Mouse (Mus musculus) urinary bladder, postnatal 4 days (tissue): ENCODE results near the gene Tmtc2.

Experiments used
- DNase-seq, 2 experiments: peaks; one replicate each; pipeline ENCODE4 v3.0.0; 2021 to 2022; ENCODE audit warnings: low spot score in 2 of 2

Tmtc2 gene

DNA sequence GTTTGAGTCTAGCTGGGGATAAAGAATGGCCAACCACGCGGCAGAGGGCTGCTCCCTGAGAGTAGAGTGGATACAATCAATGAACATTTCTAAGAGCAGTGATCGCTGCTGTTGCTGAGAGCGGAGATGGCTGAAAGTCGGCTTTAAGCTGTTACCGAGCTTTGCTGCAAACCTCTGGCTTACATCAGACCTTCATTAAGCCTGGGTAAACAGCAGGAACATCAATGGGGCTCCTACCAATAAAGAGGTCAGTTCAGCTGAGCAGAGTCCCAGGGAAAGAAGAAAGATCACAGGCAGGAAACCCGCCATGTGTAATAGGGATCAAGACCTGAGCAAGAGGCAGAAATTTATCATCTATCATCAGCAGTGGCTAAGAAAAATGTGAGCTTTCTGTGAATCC is 72.5 kb downstream of the Tmtc2 start:
- no peak for DNase-seq

DNA sequence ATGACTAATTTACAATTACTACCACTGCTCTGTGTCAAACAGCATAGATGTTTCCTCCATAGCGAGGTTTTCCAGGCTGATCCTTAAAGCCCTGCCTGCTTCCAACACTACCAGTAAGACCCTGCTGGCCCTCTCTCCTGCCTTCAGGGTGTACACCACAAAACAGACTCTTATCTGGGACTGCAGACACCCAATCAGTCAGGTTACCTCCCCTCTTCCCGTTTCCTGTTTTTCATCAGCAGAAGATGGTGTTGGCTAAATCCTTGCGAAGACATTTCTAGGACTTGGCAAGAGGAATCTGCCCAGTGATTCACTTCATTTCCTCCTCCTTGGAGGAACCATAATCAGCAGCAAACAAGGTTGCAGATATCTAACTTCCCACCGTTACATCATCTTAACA is 73.8 kb downstream of the Tmtc2 start:
- no peak for DNase-seq

DNA sequence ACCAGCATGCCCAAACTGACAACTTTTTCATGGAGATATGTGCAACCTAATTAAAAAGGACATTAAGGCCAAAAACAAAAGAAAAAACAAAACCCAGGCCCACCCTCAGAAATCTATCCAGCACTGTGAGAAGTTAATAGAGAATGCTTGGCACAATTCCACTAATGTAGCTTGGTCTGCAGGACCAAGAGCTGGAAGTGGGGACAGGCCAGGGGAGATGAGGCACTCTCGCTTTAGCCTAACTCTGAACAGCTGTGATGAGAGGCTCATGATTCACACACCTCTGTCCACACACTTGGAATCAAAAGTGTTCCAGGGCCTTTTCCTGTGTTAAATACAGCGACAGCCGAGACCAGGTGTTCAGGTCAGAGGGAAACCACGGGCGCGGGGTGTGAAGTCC is 79.0 kb downstream of the Tmtc2 start:
- no peak for DNase-seq

DNA sequence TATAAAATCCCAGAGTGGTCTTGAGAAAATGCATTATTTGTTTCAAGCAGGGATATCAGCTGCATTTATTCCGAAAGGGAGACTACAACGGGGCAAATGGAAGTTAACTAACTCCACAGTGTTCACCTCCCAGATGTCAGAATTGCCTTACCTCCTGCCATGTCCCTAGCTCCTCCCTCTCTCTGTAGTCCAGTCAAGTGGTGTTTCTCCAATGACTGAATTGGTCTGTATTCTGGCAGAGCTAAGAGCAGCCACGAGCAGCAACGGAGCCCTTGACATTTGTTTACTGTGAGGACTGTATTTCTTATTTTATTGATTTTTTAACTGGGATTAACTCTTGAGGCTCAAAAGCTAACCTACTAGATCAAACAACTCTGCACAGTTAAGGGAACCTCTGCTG is 81.8 kb downstream of the Tmtc2 start:
- DNase-seq = no peak

DNA sequence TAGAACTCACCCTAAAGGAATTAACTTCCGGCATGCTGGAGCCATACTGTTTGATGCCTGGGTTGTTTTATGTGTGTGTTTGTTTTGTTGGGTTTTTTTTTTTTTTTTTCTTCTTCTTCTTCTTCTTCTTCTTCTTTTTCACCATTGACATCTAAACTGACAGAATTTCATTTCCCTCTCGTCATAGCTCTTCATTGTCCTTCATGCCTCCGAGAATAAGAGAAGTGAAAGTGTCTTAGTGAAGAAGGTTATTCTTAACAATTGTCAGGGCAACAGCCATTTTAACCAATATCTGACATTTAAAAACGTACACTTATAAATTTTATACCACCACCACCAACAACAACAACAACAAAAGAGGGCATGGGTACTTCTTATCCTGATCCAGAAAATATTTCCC is 83.5 kb downstream of the Tmtc2 start:
- DNase-seq = no peak

DNA sequence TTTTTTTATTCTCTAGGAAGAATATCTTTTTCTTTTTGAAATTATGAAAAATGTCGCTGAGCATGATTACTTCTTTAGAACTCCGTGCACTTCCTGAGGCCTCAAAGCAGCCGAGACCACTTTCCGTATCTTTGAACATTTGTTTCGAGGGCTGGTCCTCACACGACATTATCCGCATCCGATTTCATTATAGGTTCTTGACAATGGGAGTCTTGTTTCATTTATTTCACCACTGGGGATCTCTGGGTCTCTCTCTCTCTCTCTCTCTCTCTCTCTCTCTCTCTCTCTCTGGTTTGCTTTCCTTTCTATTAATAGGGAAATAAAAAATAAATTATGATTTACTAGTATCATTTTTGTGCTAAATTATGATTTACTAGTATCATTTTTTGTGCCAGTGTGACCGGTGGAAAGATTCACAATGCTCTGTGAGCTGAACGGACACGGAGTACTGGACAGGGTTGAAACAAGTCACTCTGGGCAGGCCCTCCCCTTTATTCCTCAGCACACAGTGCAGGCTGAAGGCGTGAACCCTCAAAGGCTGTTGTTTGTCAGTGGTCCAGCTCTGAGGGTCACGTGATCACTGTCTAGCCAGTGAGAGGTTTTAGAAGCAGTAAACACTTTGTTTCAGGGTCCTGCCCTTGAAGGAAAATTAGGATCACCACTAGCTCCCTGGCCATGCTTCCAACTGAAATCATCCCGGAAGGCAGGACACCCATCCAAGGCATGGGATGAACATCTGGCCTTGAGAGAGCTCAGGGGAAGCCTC is 84.1 kb downstream of the Tmtc2 start:
- DNase-seq = peak in 1 of 2 experiments; percentile 33

DNA sequence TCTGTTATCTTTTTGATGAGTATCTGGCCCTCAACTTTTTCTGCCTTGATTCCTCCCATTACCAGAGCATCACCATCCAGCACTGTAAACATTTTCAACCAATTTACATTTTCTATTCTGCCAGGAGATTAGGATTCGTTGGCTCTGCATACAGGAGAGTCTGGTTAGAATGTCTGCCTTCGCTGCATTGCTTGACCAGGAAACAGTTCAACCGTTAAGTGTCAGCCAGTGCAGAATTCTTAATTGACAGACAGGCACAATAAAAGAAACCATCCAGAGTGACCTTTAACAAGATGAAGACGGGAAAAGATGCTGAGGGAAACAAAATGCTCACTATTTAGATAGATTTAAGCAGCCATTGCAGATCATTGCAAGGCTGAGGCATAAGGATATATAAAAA is 87.3 kb downstream of the Tmtc2 start:
- no peak for DNase-seq

DNA sequence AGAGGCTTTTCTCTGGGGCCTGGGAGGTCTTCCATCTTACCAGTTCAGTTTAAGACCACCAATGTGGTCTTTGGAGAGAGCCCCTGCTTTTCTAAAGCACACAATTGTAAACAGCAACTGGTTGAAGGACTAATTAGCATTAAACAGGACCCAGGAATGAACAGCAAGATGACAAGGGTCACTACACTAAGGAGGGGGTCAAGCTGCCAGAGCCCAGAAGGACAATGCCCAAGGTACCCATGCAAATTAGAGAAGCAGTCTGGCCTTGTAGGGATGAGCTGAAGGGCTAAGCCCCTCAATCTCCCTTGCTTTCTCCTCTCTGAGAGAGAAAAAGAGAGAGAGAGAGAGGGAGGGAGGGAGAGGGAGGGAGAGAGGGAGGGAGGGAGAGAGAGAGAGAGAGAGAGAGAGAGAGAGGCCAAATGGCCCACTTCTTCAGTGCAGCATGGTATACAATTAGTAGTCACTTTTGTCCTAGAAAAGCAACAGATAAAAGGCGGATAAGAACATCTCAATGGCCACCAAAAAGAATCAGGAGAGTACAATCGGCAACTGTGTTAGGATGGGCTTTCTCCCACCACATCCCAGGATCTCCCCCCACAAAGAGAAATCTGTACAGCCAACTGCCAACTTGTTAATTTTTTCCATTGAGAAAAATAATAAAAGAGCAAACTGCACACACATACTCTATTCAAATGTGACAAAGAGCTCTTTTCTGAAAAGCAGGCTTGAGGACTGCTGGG is 89.7 kb downstream of the Tmtc2 start:
- no peak for DNase-seq

DNA sequence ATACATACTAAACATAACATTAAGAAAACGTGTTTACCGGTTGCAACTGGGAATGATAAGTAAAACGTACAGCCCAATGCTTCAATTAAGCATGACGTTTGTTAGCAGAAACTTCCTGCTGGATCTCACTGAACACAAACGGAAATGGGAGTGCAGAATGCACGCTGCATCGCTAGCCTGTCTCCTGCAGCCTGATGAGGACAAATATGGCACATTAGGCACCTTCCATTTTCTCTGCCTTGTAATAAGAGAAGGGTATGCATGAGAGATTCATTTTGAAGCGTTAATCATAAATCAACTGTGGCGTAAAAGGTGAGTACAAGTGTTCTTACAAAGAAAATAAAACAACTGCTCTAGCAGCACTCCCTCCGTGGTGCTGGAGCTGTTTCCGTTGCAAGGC is 94.5 kb downstream of the Tmtc2 start:
- no peak for DNase-seq

DNA sequence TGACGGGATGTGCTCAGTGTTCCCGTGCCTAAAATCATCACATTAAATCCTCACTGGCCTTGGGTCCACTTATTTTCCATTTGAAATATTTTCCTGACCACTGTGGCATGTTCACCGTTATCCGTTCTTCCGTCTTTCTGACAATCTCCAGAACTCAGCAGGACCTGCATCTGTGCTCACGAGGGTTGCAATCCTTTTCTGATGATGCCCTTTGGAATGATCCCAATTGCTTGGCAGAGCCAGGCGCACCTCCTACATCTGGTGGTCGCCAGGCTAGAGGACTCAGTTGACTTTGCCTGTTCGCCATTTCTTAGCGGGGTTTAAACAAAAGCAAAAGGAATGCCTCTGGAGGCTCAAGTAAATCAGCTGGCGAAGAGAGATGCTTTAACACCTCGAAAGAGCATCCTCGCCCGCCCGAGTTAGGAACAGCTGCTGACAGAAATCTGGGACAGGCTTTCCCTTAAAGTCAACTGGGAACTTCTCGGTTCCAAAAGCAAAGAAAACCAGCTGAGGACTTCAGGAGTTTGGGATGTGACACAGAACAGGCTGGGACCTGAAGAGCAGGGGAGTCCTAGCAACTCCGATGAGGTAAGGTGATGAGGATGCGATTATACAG is 96.5 kb downstream of the Tmtc2 start:
- DNase-seq = no peak

DNA sequence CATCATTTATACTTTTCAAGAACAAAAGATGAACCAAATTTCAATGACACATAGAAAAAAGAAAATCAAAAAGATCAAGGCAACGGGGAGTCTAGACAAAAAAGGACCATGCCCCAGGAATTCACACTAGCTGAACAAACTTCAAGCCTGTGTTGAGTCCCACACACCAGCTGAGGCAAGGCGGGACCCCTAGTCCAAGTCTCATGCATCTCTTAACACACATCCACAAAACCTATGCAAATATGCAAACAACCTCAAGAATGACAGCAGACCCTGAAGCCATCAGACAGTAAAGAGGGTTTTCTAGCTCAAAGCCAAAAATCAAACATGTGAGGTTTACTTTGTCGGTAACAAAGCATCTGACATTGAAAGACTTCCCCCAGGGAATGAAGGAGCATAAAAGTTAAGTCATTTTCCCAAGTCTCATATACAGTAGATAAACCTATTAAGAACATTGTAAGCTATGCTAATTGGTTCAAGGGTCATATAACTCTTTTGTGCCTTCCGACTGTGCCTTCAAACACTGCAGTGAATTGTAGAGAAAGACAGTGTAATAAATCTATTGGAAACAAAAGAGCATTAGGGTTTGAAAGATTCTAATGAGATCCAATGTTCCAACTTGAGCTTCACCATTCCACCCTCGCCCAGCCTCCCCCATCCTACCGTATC is 100.0 kb downstream of the Tmtc2 start:
- DNase-seq = no peak

DNA sequence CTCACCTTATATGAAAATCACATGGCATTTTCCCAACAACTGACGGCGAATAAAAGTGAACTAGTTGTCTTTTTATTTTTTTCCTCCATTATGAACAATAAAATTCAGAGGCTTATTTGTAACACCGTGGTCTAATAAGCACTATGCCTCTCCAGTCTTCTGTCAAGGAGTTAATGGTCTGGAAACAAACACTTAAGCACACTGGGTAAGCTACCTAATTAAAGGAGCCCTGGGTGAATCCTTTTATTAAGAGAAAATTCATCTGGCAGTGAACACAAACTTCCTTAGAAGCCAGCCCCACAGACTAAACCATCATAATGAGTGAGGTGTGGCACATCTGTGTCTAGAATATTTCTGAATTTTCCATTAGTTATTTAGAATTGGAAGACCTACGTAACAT is 109.9 kb downstream of the Tmtc2 start:
- no peak for DNase-seq

DNA sequence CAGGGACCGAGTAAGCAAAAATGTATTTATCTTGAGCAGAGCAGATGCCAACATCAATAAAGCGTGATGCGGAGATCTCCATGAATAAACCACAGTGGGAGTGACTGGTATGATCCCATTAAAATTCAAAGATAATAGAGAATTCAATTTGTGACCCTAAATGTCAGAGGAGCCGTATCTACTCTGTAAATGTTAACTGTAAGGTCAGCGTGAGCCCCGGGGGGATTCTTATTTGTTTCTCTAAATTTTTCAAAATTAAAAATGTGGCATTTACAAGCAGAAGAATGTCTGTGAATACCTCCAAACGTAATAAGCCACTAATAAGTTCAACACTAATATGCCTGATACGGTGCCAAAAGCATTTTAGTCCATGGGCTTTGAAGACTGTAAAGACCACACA is 120.8 kb downstream of the Tmtc2 start:
- DNase-seq = no peak

DNA sequence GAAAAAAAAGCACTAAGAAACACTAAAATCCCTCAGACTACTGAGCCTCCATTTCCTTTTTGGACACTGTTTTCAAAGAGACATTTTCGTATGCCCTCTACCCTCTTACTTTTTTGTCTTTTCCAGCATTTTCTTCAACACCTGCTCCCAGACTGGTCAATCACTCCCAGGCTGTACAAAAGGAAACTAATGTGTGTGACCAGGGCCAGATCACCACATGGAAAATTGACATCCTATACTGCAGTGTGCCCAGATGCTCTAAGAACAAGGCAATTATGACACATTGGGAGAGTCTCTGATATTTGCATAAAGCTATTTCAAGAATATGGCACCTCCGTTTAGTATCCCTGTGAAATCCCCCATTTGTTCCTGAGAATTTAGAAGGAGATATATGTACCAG is 127.1 kb downstream of the Tmtc2 start:
- DNase-seq = no peak

DNA sequence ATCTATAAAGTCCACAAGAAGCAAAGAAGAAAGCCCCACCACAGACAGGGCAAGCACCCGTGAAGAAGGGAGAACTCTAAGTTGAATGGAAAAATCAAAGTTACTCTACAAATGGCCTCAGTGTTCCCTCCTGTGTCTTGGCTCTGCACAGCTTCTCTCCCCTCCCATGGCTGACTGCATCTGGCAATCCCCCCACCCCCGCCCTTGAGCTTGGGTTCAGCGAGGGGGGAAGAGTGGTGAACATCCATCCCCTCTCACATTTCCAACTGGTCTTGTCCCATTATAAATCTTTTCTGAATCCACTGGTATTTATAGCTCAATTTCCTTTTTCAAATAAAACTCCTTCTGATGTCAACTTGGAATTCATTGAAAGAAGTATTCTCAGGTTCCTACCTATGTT is 129.9 kb downstream of the Tmtc2 start:
- no peak for DNase-seq

DNA sequence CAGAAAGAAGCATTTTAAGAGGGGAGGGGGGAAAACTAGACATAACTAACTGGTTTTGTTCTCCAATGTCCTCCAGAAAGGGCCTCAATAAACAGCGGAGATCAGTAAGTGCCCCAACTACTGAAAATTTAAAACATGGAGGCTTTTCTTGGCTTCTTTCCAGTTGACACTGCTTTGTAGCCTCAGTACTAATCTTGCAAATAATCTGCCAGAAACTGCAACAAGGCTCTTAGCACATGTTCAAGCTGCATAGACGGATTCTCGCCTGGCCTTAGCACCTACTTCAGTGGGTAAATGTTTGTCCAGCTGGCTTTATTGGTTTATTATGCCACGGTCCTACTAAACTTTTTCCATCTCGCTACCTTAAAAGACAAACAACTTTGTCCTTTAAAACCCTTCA is 139.4 kb downstream of the Tmtc2 start:
- DNase-seq = no peak

DNA sequence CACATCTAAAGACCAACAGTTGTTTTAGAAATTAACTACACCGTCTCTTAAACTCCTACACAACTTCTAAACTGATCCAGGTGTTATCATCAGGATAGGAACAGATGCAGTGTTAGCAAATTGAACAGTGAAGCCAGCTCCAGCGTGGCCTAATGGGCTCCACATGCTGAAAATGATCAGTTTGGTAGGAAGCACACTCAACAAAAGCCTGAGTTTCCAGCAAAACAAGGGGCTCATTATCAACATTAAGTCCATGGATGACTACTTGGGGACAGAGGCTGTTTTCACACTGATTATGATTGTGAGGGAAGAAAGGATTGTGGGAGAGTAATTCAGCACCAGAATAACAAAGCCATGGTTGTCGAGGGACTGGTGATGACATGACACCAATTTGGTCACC is 143.4 kb downstream of the Tmtc2 start:
- DNase-seq = no peak

DNA sequence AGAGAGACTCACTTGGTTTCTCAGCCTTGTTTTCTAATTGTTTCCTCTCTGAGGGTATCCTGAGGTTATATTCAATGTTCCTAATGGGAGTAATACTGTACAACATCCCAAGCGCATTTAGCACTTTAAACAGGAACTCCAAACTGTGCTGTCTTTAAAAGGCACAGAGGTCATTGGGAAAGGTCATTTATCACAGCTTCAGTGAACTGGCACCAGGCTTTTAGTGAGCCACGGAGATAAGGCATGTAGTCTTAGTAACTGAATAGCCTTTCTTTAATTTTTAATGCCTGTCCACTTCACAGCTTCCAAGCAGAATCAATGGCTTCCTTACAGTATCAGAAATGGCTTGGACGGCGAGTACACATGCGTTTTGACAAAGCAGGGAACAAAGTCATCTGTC is 144.0 kb downstream of the Tmtc2 start:
- no peak for DNase-seq

DNA sequence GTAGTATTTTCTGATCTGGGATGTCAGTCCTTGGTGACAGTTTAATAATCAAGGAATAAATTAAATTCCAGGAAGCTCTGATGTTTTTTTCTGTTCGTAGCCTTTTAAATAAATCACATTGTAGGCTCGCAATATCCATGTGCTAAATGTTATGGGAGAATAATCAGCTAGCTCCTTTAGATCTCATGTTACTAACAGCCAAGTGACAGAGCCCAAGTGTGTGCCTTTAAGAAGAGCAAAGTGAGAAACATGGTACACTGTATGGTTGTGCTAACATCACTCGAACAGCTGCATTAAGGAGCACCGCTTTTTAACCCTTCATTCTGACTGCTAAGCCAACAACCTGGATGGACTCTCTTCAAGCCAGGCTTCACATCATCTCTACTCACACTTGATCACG is 146.2 kb downstream of the Tmtc2 start:
- no peak for DNase-seq

DNA sequence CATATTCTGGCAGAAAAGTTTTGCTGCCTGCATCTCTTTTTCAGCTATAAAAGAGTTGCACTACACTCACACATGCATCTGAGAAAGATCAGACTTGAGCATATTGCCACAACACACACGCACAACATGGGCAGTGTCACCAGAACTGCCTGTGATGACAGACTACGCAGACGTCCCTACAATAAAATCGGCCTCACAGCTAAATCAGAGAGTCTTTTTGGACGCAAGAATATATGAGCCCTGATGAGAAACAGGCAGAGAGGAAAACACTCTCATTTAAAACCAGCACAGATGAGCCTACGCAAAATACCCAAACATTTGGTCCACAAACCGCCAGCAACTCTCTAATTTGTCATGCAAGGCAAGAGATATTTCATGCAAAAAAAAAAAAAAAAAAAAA is 146.6 kb downstream of the Tmtc2 start:
- DNase-seq = no peak

DNA sequence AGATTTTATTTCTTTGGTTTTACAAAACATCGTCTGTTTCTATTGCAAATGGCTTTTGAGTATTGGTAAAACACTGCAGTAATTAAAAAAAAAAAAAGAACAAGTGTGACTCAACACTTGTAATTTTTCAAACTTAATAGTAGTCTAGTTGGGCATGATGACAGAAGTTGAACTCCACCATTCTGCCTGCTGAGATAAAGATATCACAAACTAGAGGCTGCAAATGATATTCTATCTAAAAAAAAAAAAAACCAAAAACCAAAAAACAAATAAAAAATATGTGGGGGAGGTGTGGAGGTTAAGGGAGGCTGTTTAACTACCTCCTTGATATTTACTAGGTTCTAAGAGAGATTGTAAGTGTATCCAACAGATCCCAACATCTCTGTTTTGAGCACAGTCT is 149.2 kb downstream of the Tmtc2 start:
- DNase-seq = no peak

DNA sequence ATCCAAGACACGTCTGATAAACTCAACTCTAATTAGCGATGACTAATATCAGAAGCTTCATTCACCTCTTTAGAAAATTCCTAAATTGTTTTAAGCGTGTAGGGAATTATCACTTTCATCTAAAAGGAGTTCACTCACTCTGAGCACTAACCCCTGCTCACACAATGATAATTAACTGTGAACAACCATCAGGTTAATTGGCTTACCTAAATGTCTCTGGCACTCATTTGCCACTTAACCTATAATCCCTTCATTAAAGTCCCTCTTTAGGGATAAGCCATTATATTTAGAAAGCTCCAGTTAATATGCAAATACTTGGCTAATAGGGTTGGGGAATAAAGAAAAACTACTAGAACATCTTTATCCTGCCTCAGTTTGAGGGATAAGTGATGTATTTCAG is 151.1 kb downstream of the Tmtc2 start:
- DNase-seq = no peak
